Mouse (Mus musculus) liver, embryonic 16.5 days (tissue): ENCODE results near the gene Rilp. TPM values are rescaled to one million over a fixed set of nuclear protein-coding genes. Genes with fewer than 3 reads are reported as not detected.

ENCODE experiments used
- ATAC-seq: fragments of 200-750 bp; cut with Nextera tagmentation; 2 replicates; pipeline ENCODE4 v1.8.0; 2017; ENCODE audit warnings: low read depth, mild to moderate bottlenecking, moderate number of reproducible peaks, moderate library complexity
- H3K27ac ChIP-seq: fragments of 300-500 bp; sonication (generic); 2 replicates; pipeline ENCODE4 v1.5.1; 2014; ENCODE audit warnings: mild to moderate bottlenecking, low read length
- H3K27me3 ChIP-seq: fragments of 300-500 bp; sonication (generic); 2 replicates; pipeline ENCODE4 v1.6.1; 2014; ENCODE audit warnings: low read depth, low read length, mixed read lengths; ENCODE audit not compliant: control insufficient read depth, insufficient read depth
- H3K36me3 ChIP-seq: fragments of 300-500 bp; sonication (generic); 2 replicates; pipeline ENCODE4 v1.6.1; 2014; ENCODE audit warnings: mild to moderate bottlenecking; ENCODE audit not compliant: control insufficient read depth, insufficient read depth
- H3K4me1 ChIP-seq: fragments of 300-500 bp; sonication (generic); 2 replicates; pipeline ENCODE4 v1.6.1; 2014; ENCODE audit warnings: low read depth, low read length, mixed read lengths; ENCODE audit not compliant: control insufficient read depth
- H3K4me2 ChIP-seq: fragments of 300-500 bp; sonication (generic); 2 replicates; pipeline ENCODE4 v1.6.1; 2014; ENCODE audit warnings: low read depth, low read length, mixed read lengths
- H3K4me3 ChIP-seq: fragments of 300-500 bp; sonication (generic); 2 replicates; pipeline ENCODE4 v1.5.1; 2014; ENCODE audit warnings: low read depth, mild to moderate bottlenecking, low read length
- H3K9ac ChIP-seq: fragments of 300-500 bp; sonication (generic); 2 replicates; pipeline ENCODE4 v1.6.1; 2014; ENCODE audit warnings: low read depth, low read length
- H3K9me3 ChIP-seq: fragments of 300-500 bp; sonication (generic); replicated peaks from 2 replicates; pipeline ENCODE4 v1.6.1; 2016; ENCODE audit warnings: low read length; ENCODE audit not compliant: control insufficient read depth
- WGBS: fragments of 180-500 bp; shearing (Covaris S2); extraction: QIAGEN DNeasy Blood & Tissue Kit; methylation state at CpG from one replicate; pipeline ENCODE4 v1.1.7; 2014; ENCODE audit not compliant: insufficient replicate concordance; 5-methylcytosine and 5-hydroxymethylcytosine counted together
- polyA plus RNA-seq: library from polyadenylated mRNA; unstranded; fragments of >200 nt; fragmentation: Nextera tagmentation; extraction: Ambion mirVana; gene quantifications from 2 replicates; pipeline ENCODE4 v1.2.1, GENCODE M21; 2015

Rilp gene
- polyA plus RNA-seq, 1 experiment from 2014 or later: 4.7 TPM

DNA sequence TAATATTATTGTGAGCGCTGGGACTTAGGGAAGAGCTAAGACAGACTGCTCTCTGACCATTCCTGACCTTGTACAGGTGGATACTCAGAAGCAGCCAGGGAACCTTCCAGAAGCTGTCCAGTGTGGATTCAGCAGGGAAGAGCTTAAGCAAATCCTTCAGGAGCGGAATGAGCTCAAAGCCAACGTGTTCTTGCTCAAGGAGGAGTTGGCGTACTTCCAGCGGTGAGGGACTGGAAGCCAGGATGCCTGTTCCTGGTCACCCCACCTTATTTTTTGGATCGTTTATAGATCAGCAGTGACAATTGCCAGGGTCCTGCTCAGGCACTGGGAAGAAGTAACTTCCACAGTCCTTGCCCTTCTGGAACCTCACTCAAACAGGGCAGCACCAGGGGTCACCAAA, 1.3 kb downstream of the Rilp start:
- Histone ChIP-seq H3K4me2 (no peak overlapping the region), H3K27me3 (no peaks in the 10 kb centered on the region), H3K36me3 (peaks cover 23% of the 10 kb centered on the region), H3K9me3 (no peaks in the 10 kb centered on the region), H3K4me3 (no peak overlapping the region), H3K9ac (no peak overlapping the region), H3K27ac (no peak overlapping the region), H3K4me1 (peaks cover 23% of the 10 kb centered on the region)
- WGBS: 86% methylated on average over 6 of the region's 6 CpGs
- no peak for ATAC-seq

DNA sequence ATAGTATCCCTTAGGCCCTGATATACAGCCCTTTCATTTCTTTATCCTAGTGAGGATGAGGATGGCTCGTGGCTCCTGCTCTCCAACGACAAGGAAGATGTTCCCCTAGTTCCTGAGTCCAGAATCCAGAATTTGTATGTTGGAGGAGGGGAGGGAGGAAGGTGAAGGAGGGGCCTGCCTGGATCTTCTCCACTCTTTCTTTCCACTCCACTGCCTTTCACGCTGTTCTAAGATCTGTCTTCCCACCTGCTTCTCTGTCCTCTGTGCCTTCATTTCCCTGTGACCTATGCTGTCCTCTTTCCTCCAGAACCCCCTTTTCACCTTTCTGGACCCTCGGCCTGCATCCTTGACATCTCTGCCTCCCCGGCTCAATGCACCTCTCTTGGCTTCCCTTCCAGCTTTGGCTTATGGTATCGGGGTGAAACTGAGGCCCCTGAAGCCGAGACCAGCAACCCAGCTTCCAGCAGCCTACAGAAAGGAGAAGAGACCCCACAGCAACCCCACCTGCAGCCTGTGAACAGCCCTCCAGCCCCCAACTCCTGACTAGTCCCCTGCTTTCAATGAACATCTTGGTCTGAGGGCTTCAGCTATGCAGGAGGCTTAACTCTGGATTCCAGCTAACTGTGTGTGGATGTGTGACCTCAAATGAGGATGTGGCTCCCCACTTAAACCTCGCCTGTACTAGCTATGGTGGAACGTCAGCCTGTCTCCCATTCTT, 2.6 kb downstream of the Rilp start:
- ATAC-seq: no peak
- Histone ChIP-seq H3K4me2 (no peak overlapping the region), H3K4me1 (peaks cover 23% of the 10 kb centered on the region), H3K27me3 (no peaks in the 10 kb centered on the region), H3K4me3 (no peak overlapping the region), H3K9me3 (no peaks in the 10 kb centered on the region), H3K27ac (no peak overlapping the region), H3K36me3 (peaks cover 18% of the 10 kb centered on the region), H3K9ac (no peak overlapping the region)
- 54% methylated on average over 9 of the region's 9 CpGs for WGBS

GRCm38 (mm10) chr11:75513336-75513735, 3.4 kb downstream of the Rilp start, which contains the start of gene Scarf1:
TSS of gene Scarf1 (plus strand) at chr11:75513540.
- 30% methylated on average over 8 of the region's 8 CpGs for WGBS
- Histone ChIP-seq H3K27ac (no peak within 1 kb of the TSS), H3K4me3 (no peak within 1 kb of the TSS)

GRCm38 (mm10) chr11:75515186-75515585, 5.3 kb downstream of the Rilp start:
- Histone ChIP-seq H3K9me3 (no peaks in the 10 kb centered on the region), H3K27me3 (no peaks in the 10 kb centered on the region), H3K4me2 (no peak overlapping the region), H3K4me3 (no peak overlapping the region), H3K27ac (no peak overlapping the region), H3K9ac (no peak overlapping the region), H3K4me1 (peaks cover 8% of the 10 kb centered on the region), H3K36me3 (no peaks in the 10 kb centered on the region)
- no peak for ATAC-seq
- 86% methylated on average over 25 of the region's 25 CpGs for WGBS

More at GRCm38 (mm10) chr11:75513336-75513735, 3.4 kb downstream of the Rilp start, which contains the start of gene Scarf1:
- peaks cover 11% of the 10 kb centered on the region for H3K36me3 ChIP-seq
- H3K9ac ChIP-seq: no peak within 1 kb of the TSS
- no peak within 1 kb of the TSS for H3K4me2 ChIP-seq
- no peaks in the 10 kb centered on the region for H3K27me3 ChIP-seq
- ATAC-seq: no peak
- H3K4me1 ChIP-seq: peaks cover 23% of the 10 kb centered on the region
- H3K9me3 ChIP-seq: no peaks in the 10 kb centered on the region

DNA sequence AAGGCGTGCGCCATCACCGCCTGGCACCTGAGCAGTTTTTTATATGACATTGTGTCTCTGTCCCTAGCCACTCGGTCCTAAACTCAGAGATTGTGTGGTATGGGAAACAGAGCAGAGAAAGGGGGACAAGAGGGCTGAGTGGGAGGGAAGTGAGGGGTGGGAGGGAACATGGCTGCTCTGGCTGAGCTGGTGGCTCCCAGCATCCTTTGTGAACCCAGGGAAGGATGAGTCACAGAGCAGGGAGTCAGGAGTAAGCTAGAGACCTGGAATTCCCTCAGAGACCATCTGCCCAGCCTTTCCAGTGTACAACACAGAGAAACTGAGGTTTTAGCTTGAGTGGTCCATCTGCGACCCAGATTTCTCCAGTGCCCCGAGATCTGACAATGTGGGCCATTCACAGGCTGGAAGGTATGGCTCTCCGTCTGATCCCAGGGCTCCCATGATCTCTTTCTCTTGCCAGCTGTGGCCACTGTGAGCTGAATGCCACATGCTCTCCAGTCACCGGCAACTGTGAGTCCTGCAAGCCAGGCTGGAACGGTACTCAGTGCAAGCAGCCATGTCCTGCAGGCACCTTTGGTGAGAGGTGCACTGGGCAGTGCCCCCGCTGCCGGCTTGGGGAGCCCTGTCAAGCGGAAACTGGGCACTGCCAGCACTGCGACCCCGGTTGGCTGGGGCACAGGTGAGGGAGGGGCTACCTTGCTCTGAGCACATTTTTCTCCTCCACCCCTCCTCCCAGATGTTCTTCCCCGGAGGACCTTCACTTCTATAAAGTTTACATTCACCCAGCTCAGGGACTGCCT, 10.1 kb downstream of the Rilp start:
- no peak overlapping the region for H3K4me3 ChIP-seq
- H3K27me3 ChIP-seq: no peaks in the 10 kb centered on the region
- H3K4me2 ChIP-seq: no peak overlapping the region
- no peaks in the 10 kb centered on the region for H3K36me3 ChIP-seq
- no peaks in the 10 kb centered on the region for H3K4me1 ChIP-seq
- ATAC-seq: no peak
- H3K27ac ChIP-seq: no peak overlapping the region
- H3K9ac ChIP-seq: no peak overlapping the region
- no peaks in the 10 kb centered on the region for H3K9me3 ChIP-seq
- WGBS: 70% methylated on average over 15 of the region's 15 CpGs

DNA sequence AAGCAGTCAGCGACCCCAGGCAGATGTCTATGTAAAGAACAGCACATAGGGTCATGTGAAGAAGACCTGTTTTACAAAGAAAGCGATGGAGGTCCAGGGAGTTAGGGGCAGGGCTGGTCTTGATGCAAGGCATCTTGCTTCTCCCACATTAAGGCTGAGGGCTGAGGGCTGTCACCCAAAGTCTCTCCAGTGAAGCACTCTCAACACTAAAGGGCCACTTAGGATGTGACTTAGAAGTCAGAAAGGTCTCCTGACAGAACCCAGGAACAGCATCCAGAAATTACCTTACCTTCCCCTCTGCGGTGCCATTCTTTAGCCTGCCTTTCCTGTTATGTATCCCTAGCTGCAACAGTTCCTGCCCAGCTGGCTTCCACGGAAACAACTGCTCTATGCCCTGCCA, 11.7 kb downstream of the Rilp start:
- ATAC-seq: no peak
- no peak overlapping the region for H3K27ac ChIP-seq
- no peaks in the 10 kb centered on the region for H3K4me1 ChIP-seq
- H3K9ac ChIP-seq: no peak overlapping the region
- H3K4me2 ChIP-seq: no peak overlapping the region
- WGBS: 73% methylated on average over 4 of the region's 4 CpGs
- no peaks in the 10 kb centered on the region for H3K9me3 ChIP-seq
- no peak overlapping the region for H3K4me3 ChIP-seq
- H3K36me3 ChIP-seq: no peaks in the 10 kb centered on the region
- no peaks in the 10 kb centered on the region for H3K27me3 ChIP-seq

- Histone ChIP-seq H3K4me3 (no peak overlapping the region), H3K4me1 (no peaks in the 10 kb centered on the region), H3K9me3 (no peaks in the 10 kb centered on the region), H3K36me3 (no peaks in the 10 kb centered on the region), H3K4me2 (no peak overlapping the region), H3K27me3 (no peaks in the 10 kb centered on the region), H3K27ac (no peak overlapping the region), H3K9ac (no peak overlapping the region)
- 75% methylated on average over 2 of the region's 2 CpGs for WGBS
- ATAC-seq: no peak
Measured at GRCm38 (mm10) chr11:75522793-75523192, 12.9 kb downstream of the Rilp start.

- H3K9me3 ChIP-seq: no peaks in the 10 kb centered on the region
- 75% methylated on average over 15 of the region's 15 CpGs for whole genome bisulfite sequencing
- H3K36me3 ChIP-seq: no peaks in the 10 kb centered on the region
- no peak overlapping the region for H3K4me3 ChIP-seq
- H3K4me2 ChIP-seq: no peak overlapping the region
- no peak overlapping the region for H3K9ac ChIP-seq
- no peak for ATAC-seq
- H3K4me1 ChIP-seq: peaks cover 2% of the 10 kb centered on the region
- H3K27ac ChIP-seq: no peak overlapping the region
- no peaks in the 10 kb centered on the region for H3K27me3 ChIP-seq
Measured at GRCm38 (mm10) chr11:75525531-75526125, 15.7 kb downstream of the Rilp start.

GRCm38 (mm10) chr11:75526943-75527342, 17.0 kb downstream of the Rilp start:
- WGBS: 66% methylated on average over 6 of the region's 6 CpGs

More at GRCm38 (mm10) chr11:75526943-75527342, 17.0 kb downstream of the Rilp start:
- no peak overlapping the region for H3K4me3 ChIP-seq
- H3K4me2 ChIP-seq: no peak overlapping the region
- H3K4me1 ChIP-seq: peaks cover 10% of the 10 kb centered on the region
- H3K9ac ChIP-seq: no peak overlapping the region
- ATAC-seq: no peak
- no peaks in the 10 kb centered on the region for H3K27me3 ChIP-seq
- no peaks in the 10 kb centered on the region for H3K36me3 ChIP-seq
- no peaks in the 10 kb centered on the region for H3K9me3 ChIP-seq
- H3K27ac ChIP-seq: no peak overlapping the region
